Mouse (Mus musculus) spleen, adult 2 months (tissue): ENCODE results near the gene Als2cr12. TPM values are rescaled to one million over a fixed set of nuclear protein-coding genes. Genes with fewer than 3 reads are reported as not detected.
"Not testable (repeated sequence)": the region's sequence is repeated elsewhere in the genome, so short reads cannot be mapped to it uniquely, and the experiment has no call there.

Experiments
- DNase-seq, 2 experiments: peaks; one replicate each; pipeline versions ENCODE4 v3.0.0 to v3.0.0-alpha.2; 2012 to 2021; ENCODE audit warnings: low spot score in 2 of 2, low read depth in 1 of 2
- H3K27ac ChIP-seq: fragments of 200-500 bp; 2 replicates; pipeline ENCODE4 v1.5.1; 2012; ENCODE audit warnings: low read length, inconsistent platforms; ENCODE audit not compliant: insufficient read depth
- H3K27me3 ChIP-seq: fragments of 200-500 bp; 2 replicates; pipeline ENCODE4 v1.6.1; 2012; ENCODE audit warnings: mild to moderate bottlenecking, moderate library complexity, low read length, inconsistent platforms; ENCODE audit not compliant: control insufficient read depth, insufficient read depth
- H3K36me3 ChIP-seq: fragments of 200-500 bp; 2 replicates; pipeline ENCODE4 v1.6.1; 2012; ENCODE audit warnings: mild to moderate bottlenecking, low read length, inconsistent platforms; ENCODE audit not compliant: control insufficient read depth, insufficient read depth
- H3K4me1 ChIP-seq: fragments of 200-500 bp; 2 replicates; pipeline ENCODE4 v1.6.1; 2011; ENCODE audit warnings: inconsistent platforms; ENCODE audit not compliant: control insufficient read depth, insufficient read depth, insufficient read length
- H3K4me3 ChIP-seq: fragments of 200-500 bp; 2 replicates; pipeline ENCODE4 v1.5.1; 2011; ENCODE audit warnings: mild to moderate bottlenecking, inconsistent platforms; ENCODE audit not compliant: insufficient read depth, insufficient read length; ENCODE audit errors: extremely low read depth
- CTCF ChIP-seq: fragments of 200-500 bp; IDR thresholded peaks from 2 replicates; pipeline ENCODE4 v1.5.1; 2011; ENCODE audit warnings: mild to moderate bottlenecking, inconsistent platforms; ENCODE audit not compliant: insufficient read depth, insufficient read length, insufficient replicate concordance; ENCODE audit errors: extremely low read depth
- POLR2A ChIP-seq: fragments of 200-500 bp; IDR thresholded peaks from 2 replicates; pipeline ENCODE4 v1.6.1; 2011; ENCODE audit warnings: low read depth, low read length, inconsistent platforms
- WGBS: fragments of 180-500 bp; shearing (Covaris S2); methylation state at CpG from one replicate; pipeline ENCODE4 v1.1.7; 2018; 5-methylcytosine and 5-hydroxymethylcytosine counted together
- polyA plus RNA-seq: library from polyadenylated mRNA; depleted of rRNA; stranded (reverse); fragments of >200 nt; gene quantifications from 2 replicates; pipeline ENCODE4 v1.2.3, GENCODE M21; 2012; rRNA removed

Als2cr12 gene
- 0.15 TPM in 1 of 2 replicates, not detected in the other for polyA plus RNA-seq

GRCm38 (mm10) chr1:58695810-58696209 lies at the start of gene Als2cr12:
TSS of gene Als2cr12 (minus strand) at chr1:58695989.
- H3K4me1 ChIP-seq, H3K4me3 ChIP-seq, H3K27me3 ChIP-seq, DNase-seq, H3K36me3 ChIP-seq, H3K27ac ChIP-seq: not testable (repeated sequence)
- WGBS: 85% methylated on average over 4 of the region's 4 CpGs

- Histone ChIP-seq H3K27ac (no peak overlapping the region), H3K27me3 (no peaks in the 10 kb centered on the region), H3K4me1 (peaks cover 3% of the 10 kb centered on the region; the same call in 1 of the 2 replicates), H3K4me3 (no peak overlapping the region), H3K36me3 (peaks cover 50% of the 10 kb centered on the region)
- no peak for DNase-seq
- WGBS: 80% methylated on average over 7 of the region's 7 CpGs
- TF ChIP-seq CTCF: no peak
- no peak for TF ChIP-seq POLR2A
Observed at GRCm38 (mm10) chr1:58744645-58745044, 48.9 kb upstream of the Als2cr12 start.

DNA sequence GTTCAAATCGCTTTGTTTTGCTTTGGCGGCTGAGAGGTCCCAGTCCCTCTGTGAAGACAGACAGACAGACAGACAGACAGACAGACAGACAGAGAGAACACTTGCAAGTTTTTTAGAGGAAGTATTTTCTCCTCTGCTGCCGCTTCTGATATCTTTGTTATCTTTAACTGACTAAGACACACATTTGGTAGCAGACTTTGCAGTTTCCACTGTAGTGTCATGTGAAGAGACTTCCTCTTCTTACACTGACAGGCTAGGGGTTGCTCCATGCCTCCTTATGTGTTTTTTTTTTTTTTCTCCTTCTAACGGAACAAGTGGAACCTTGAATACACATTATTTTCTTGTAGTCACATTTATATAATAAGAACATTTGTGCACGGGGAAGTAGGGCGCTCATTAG lies 47.5 kb upstream of the Als2cr12 start:
- TF ChIP-seq CTCF (no peak), POLR2A (no peak)
- WGBS: 47% methylated on average over 6 of the region's 6 CpGs
- Histone ChIP-seq H3K36me3 (peaks cover 49% of the 10 kb centered on the region), H3K4me3 (no peak overlapping the region), H3K4me1 (peaks cover 3% of the 10 kb centered on the region; the same call in 1 of the 2 replicates), H3K27ac (peak overlapping the region; percentile 66), H3K27me3 (no peaks in the 10 kb centered on the region)
- no peak for DNase-seq

DNA sequence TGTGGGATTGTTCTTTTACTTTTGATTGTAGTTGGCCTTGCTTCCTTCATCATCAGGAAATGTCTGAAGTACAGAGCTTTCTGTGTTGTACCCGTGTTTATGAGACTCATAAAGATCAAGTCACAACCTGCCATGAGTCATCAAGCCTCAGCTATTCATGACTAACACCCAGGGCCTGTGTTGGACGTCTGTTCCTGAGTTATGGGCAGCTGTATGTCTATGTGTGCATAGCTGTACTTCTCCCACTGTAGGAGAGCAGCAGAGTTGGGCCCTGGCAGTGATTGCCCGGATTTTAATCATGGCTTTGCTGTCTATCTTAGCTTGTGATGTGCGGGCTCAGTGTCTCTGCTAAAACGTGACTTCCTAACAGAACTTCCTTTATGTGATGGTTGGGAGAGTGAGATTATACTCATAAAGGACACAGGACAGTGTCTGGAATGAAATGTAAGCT lies 46.8 kb upstream of the Als2cr12 start:
- H3K4me1 ChIP-seq: peaks cover 3% of the 10 kb centered on the region; the same call in 1 of the 2 replicates
- peaks cover 48% of the 10 kb centered on the region for H3K36me3 ChIP-seq
- DNase-seq: no peak
- H3K4me3 ChIP-seq: no peak overlapping the region
- H3K27ac ChIP-seq: peak overlapping the region; percentile 66
- no peaks in the 10 kb centered on the region for H3K27me3 ChIP-seq
- no peak for TF ChIP-seq CTCF
- TF ChIP-seq POLR2A: no peak
- WGBS: 49% methylated on average over 5 of the region's 5 CpGs

DNA sequence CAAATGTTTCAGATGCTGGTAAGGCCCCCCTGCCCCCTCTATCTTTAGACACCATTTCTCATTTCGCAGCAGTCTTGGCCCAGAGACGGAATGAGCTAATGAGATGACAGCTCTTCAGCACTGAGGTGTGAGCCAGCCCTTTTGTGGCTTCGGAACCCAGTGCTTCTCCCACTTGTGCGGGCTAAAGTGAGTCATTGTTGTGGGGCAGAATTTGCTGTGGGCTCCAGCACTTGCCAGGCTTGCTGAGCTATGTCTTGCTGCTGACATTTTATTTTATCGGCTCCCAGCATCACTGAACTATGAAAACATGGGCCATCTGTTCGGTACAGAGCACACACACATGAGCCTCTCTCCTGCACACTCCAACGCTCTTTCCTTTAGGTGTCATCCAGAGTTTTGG lies 43.7 kb upstream of the Als2cr12 start:
- TF ChIP-seq POLR2A (no peak), CTCF (no peak)
- peaks cover 3% of the 10 kb centered on the region; the same call in 1 of the 2 replicates for H3K4me1 ChIP-seq
- no peak overlapping the region for H3K27ac ChIP-seq
- H3K36me3 ChIP-seq: peaks cover 47% of the 10 kb centered on the region
- 90% methylated on average over 7 of the region's 7 CpGs for WGBS
- H3K27me3 ChIP-seq: no peaks in the 10 kb centered on the region
- no peak for DNase-seq
- H3K4me3 ChIP-seq: no peak overlapping the region

DNA sequence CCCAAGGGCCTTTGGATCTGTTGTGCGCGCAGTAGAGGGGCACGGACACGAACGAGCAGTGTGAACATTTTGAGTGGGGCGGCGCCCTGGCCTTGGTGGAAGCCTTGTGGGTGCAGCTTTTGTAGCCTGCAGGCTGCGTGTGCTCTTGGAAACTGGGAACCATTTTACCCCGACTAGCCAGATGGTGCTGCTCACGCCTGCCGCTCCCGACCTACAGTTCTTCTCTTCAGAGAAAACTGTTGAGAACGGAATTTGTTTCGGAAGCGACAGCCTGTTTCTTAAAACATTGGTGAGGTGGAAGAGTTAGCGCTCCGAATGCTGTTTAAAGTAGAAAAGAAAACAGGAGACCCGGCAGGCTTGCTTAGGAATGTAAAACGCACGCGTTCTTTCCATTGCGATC lies 41.2 kb upstream of the Als2cr12 start:
- Histone ChIP-seq H3K4me3 (no peak overlapping the region), H3K27ac (no peak overlapping the region), H3K36me3 (peaks cover 47% of the 10 kb centered on the region), H3K4me1 (no peaks in the 10 kb centered on the region), H3K27me3 (no peaks in the 10 kb centered on the region)
- 95% methylated on average over 22 of the region's 22 CpGs for WGBS
- TF ChIP-seq CTCF (no peak), POLR2A (no peak)
- DNase-seq: no peak

DNA sequence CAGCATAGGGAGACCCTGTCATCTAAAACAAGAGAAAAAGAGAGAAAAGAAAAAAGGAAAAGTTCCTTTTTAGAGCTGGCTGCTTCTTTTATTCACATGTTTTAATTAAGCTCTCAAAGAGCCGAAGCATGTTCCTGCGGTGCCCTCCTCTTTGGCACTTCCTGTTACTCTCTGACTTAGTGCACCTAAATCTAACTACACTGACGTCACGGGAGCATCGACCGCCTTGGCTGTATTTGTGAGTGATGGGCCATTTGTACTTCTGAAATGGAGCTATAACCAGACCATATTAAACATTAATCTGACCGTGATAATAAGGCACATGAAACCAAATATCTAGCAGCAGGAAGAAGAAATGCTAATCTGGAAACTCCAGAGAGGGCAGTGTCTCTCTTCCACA lies 40.2 kb upstream of the Als2cr12 start:
- no peak for DNase-seq
- Histone ChIP-seq H3K27ac (no peak overlapping the region), H3K4me1 (no peaks in the 10 kb centered on the region), H3K27me3 (no peaks in the 10 kb centered on the region), H3K36me3 (peaks cover 52% of the 10 kb centered on the region), H3K4me3 (no peak overlapping the region)
- TF ChIP-seq POLR2A (no peak), CTCF (no peak)
- WGBS: 89% methylated on average over 7 of the region's 7 CpGs
